Mouse (Mus musculus): ENCODE data around the gene Limk1. TPM values are rescaled to one million over a fixed set of nuclear protein-coding genes. Genes with fewer than 3 reads are reported as not detected.

The Limk1 gene
- 3.7 and 4.1 TPM in 2 replicates for polyA plus RNA-seq (2015; fragmentation: Nextera tagmentation; extraction: Ambion mirVana)

DNA sequence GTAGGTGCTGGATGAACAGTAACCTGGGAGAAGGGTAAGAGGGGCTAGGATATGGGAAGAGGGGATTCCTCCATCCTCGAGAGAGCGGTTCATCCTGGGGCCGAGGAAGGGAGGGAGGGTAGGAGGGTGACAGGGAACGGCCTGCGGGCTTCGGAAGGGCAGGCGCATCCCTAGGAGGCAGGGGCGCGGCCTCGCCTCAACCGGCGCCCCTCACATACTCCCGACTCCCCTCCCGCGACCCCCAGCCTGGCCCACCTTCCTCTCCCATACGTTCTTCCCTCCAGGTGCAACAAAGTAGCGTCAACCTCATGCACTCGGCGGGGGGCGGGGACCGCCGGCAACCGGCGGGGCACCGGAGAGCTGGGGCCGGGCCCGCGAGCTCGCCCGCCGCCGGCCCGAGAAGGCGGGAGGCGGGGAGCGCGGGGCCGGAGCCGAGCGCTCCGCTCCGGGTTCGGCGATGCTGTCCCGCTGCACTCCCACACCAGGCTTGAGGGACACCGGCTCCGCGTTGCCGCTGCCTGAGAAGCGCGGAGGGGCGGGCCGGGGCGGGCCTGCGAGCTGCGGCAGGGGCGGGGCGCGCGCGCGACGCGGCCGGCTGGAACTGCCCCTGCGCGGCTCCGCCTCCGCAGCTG lies at the start of gene Limk1:
Limk1 (minus strand) TSS at position 513 of the 632 bp plus-strand sequence.
- Histone ChIP-seq H3K9me3 (no peaks in the 10 kb centered on the region), H3K36me3 (no peaks in the 10 kb centered on the region)
- ATAC-seq, result peak; percentile 19; the same call in 1 of the 2 replicates

DNA sequence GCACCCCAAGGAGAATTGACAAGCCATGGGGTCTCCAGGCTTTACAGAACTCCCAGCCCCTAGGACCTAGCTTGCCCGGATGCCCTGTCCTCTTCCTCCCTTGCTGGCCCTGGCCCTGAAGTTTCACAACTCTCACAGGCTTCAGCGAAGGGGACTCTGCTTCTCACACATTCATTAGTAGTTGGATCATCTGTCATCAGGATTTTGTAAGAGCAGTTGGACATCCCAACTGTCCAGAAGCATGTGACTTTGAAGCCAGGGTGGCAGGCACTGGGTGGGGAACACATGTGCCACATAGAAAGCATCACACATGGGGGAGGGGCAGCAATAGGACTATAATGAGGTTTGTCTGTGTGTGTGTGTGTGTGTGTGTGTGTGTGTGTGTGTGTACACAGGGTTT lies 46.5 kb upstream of the Limk1 start:
- H3K4me1 ChIP-seq (replicated peaks), result no peaks in the 10 kb centered on the region
- H3K27me3 ChIP-seq (replicated peaks), result no peaks in the 10 kb centered on the region
- H3K4me2 ChIP-seq (replicated peaks), result no peak overlapping the region
- no peaks in the 10 kb centered on the region for H3K9me3 ChIP-seq
- no peak for ATAC-seq
- H3K36me3 ChIP-seq, result no peaks in the 10 kb centered on the region
- no peak overlapping the region for H3K27ac ChIP-seq
- 84% methylated on average over 2 of the region's 2 CpGs for WGBS
- no peak overlapping the region for H3K4me3 ChIP-seq (replicated peaks)
- no peak overlapping the region for H3K9ac ChIP-seq

More for the DNA sequence above, at the start of gene Limk1:
- H3K4me1 ChIP-seq (replicated peaks), result peaks cover 9% of the 10 kb centered on the region; the same call in 1 of the 2 replicates
- peak within 1 kb of the TSS; percentile 83 for H3K4me3 ChIP-seq (replicated peaks)
- peak within 1 kb of the TSS; percentile 96 for H3K4me2 ChIP-seq (replicated peaks)
- no peaks in the 10 kb centered on the region for H3K27me3 ChIP-seq (replicated peaks)
- H3K9ac ChIP-seq, result peak within 1 kb of the TSS; percentile 70
- WGBS, result under 1% methylated on average over 56 of the region's 69 CpGs
- peak within 1 kb of the TSS; percentile 78 for H3K27ac ChIP-seq

GRCm38 (mm10) chr5:134734072-134734471 lies 45.7 kb upstream of the Limk1 start:
- Histone ChIP-seq H3K4me3 (replicated peaks) (no peak overlapping the region), H3K27ac (no peak overlapping the region), H3K9ac (no peak overlapping the region), H3K4me2 (replicated peaks) (no peak overlapping the region), H3K27me3 (replicated peaks) (no peaks in the 10 kb centered on the region), H3K4me1 (replicated peaks) (no peaks in the 10 kb centered on the region), H3K36me3 (no peaks in the 10 kb centered on the region), H3K9me3 (no peaks in the 10 kb centered on the region)
- ATAC-seq, result no peak
- WGBS, result 70% methylated on average over 5 of the region's 5 CpGs

- no peak overlapping the region for H3K4me3 ChIP-seq (replicated peaks)
- WGBS, result 71% methylated on average over 4 of the region's 4 CpGs
- H3K27ac ChIP-seq, result no peak overlapping the region
- H3K4me2 ChIP-seq (replicated peaks), result no peak overlapping the region
- H3K36me3 ChIP-seq, result no peaks in the 10 kb centered on the region
- no peaks in the 10 kb centered on the region for H3K9me3 ChIP-seq
- no peak overlapping the region for H3K9ac ChIP-seq
- ATAC-seq, result no peak
- no peaks in the 10 kb centered on the region for H3K4me1 ChIP-seq (replicated peaks)
- H3K27me3 ChIP-seq (replicated peaks), result no peaks in the 10 kb centered on the region
These were observed 44.8 kb upstream of the Limk1 start for GRCm38 (mm10) chr5:134733241-134733640.

GRCm38 (mm10) chr5:134729124-134729523 lies 40.7 kb upstream of the Limk1 start:
- Histone ChIP-seq H3K4me1 (replicated peaks) (no peaks in the 10 kb centered on the region), H3K4me2 (replicated peaks) (no peak overlapping the region), H3K9ac (no peak overlapping the region), H3K9me3 (no peaks in the 10 kb centered on the region), H3K36me3 (no peaks in the 10 kb centered on the region), H3K4me3 (replicated peaks) (no peak overlapping the region), H3K27me3 (replicated peaks) (no peaks in the 10 kb centered on the region), H3K27ac (no peak overlapping the region)
- WGBS, result 94% methylated on average over 12 of the region's 12 CpGs
- ATAC-seq, result no peak

DNA sequence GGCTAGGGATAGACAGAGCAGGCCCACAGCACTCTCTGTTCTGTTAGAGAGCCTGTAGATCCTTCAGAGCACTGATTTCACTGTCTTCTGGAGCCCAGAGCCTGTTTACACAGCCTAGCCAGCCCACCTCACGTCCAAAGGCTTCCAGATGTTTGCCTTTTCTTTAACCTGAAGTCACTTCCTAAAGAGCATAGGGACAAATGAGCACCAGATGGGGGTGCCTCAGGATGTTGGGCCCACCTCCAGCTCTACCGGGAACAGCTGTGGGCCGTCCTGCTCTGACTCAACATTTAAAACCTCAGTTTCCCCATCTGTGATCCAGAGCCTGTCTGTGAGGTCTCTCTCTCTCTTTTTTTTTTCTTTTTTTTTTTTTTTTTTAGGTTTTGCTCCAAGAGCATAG lies 40.1 kb upstream of the Limk1 start:
- 71% methylated on average over 3 of the region's 3 CpGs for WGBS
- H3K36me3 ChIP-seq, result no peaks in the 10 kb centered on the region
- H3K9ac ChIP-seq, result no peak overlapping the region
- no peaks in the 10 kb centered on the region for H3K9me3 ChIP-seq
- no peak overlapping the region for H3K27ac ChIP-seq
- no peaks in the 10 kb centered on the region for H3K4me1 ChIP-seq (replicated peaks)
- no peak overlapping the region for H3K4me2 ChIP-seq (replicated peaks)
- no peak overlapping the region for H3K4me3 ChIP-seq (replicated peaks)
- H3K27me3 ChIP-seq (replicated peaks), result no peaks in the 10 kb centered on the region
- no peak for ATAC-seq

- Histone ChIP-seq H3K27ac (no peak overlapping the region), H3K27me3 (replicated peaks) (no peaks in the 10 kb centered on the region), H3K9me3 (no peaks in the 10 kb centered on the region), H3K4me2 (replicated peaks) (no peak overlapping the region), H3K4me3 (replicated peaks) (no peak overlapping the region), H3K36me3 (no peaks in the 10 kb centered on the region), H3K4me1 (replicated peaks) (no peaks in the 10 kb centered on the region), H3K9ac (no peak overlapping the region)
- 76% methylated on average over 8 of the region's 8 CpGs for WGBS
- ATAC-seq, result no peak
These were observed 38.7 kb upstream of the Limk1 start for GRCm38 (mm10) chr5:134727001-134727639.

GRCm38 (mm10) chr5:134725299-134725698 lies 36.9 kb upstream of the Limk1 start:
- Histone ChIP-seq H3K27ac (no peak overlapping the region), H3K9ac (no peak overlapping the region), H3K4me2 (replicated peaks) (no peak overlapping the region), H3K4me3 (replicated peaks) (no peak overlapping the region), H3K27me3 (replicated peaks) (no peaks in the 10 kb centered on the region), H3K9me3 (no peaks in the 10 kb centered on the region), H3K36me3 (no peaks in the 10 kb centered on the region), H3K4me1 (replicated peaks) (no peaks in the 10 kb centered on the region)
- WGBS, result 58% methylated on average over 4 of the region's 4 CpGs
- no peak for ATAC-seq

DNA sequence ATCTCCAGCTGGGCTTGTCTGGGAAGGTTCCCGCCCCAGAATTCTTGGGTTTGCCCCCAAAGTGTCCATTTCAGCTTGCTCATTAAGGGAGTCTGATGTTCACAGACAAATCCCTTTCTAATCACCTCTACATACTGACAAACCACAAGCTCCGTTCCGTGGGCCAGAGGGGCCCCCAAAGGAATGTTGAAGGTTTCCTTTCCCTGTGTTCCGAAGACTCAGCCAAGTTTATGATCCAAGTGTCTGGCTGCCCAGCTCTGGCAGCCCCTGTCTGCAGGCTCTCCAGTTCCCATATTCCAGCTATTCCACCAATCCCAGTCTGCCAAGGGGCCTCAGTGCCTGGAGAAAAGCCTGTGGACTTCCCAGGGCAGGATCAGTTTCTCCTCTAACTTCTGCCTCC lies 31.7 kb upstream of the Limk1 start:
- H3K27ac ChIP-seq, result no peak overlapping the region
- H3K4me1 ChIP-seq (replicated peaks), result no peaks in the 10 kb centered on the region
- no peak overlapping the region for H3K4me2 ChIP-seq (replicated peaks)
- H3K27me3 ChIP-seq (replicated peaks), result no peaks in the 10 kb centered on the region
- no peak overlapping the region for H3K4me3 ChIP-seq (replicated peaks)
- WGBS, result 26% methylated on average over 4 of the region's 4 CpGs
- no peaks in the 10 kb centered on the region for H3K9me3 ChIP-seq
- no peaks in the 10 kb centered on the region for H3K36me3 ChIP-seq
- no peak overlapping the region for H3K9ac ChIP-seq
- ATAC-seq, result no peak

DNA sequence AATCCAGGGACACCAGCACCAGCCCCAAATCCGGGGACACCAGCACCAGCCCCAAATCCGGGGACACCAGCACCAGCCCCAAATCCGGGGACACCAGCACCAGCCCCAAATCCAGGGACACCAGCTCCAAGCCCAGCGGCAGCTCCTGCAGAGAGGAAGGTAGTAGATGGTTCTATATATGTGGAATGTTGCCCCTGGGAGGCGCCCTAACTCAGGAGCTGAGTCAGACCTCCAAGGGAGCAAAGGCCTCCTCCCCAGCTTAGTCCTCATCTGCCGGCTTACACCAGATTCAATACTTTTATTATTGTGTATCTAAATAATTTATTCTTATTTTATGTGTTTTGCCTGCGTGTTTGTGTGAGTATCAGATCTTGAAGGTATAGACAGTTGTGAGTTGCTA lies 22.7 kb upstream of the Limk1 start:
- ATAC-seq, result no peak
- H3K9ac ChIP-seq, result no peak overlapping the region
- no peaks in the 10 kb centered on the region for H3K9me3 ChIP-seq
- H3K27ac ChIP-seq, result no peak overlapping the region
- H3K27me3 ChIP-seq (replicated peaks), result no peaks in the 10 kb centered on the region
- no peaks in the 10 kb centered on the region for H3K36me3 ChIP-seq
- H3K4me1 ChIP-seq (replicated peaks), result no peaks in the 10 kb centered on the region
- H3K4me2 ChIP-seq (replicated peaks), result no peak overlapping the region
- 62% methylated on average over 7 of the region's 7 CpGs for WGBS
- H3K4me3 ChIP-seq (replicated peaks), result no peak overlapping the region

- 50% methylated on average over 6 of the region's 6 CpGs for WGBS
- Histone ChIP-seq H3K4me1 (replicated peaks) (no peaks in the 10 kb centered on the region; the same call in 1 of the 2 replicates), H3K36me3 (no peaks in the 10 kb centered on the region), H3K9me3 (no peaks in the 10 kb centered on the region), H3K4me3 (replicated peaks) (no peak overlapping the region), H3K4me2 (replicated peaks) (no peak overlapping the region), H3K27ac (no peak overlapping the region), H3K9ac (no peak overlapping the region), H3K27me3 (replicated peaks) (no peaks in the 10 kb centered on the region)
- no peak for ATAC-seq
These were observed 20.9 kb upstream of the Limk1 start for GRCm38 (mm10) chr5:134709275-134709674.

DNA sequence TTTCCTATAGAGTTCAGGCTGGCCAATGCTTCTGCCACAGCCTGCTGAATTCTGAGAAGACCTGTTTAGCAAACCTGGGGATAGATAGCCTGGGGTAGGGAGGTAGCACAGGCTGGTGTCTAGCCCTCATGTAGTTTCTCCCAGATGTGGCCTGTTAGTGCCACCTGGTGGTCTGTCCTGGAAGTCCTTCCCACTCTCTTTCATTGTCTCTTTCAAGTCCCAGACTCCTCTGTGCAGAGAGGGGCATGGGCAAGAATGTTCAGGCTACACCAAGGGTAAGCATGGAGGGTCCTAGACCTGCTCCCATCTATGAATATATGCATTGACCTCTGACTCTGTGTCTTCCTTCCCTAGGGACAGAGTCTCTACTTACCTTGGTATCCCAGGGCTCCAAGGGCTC lies 15.8 kb upstream of the Limk1 start:
- H3K4me3 ChIP-seq (replicated peaks), result no peak overlapping the region
- H3K27ac ChIP-seq, result no peak overlapping the region
- H3K4me2 ChIP-seq (replicated peaks), result no peak overlapping the region
- H3K36me3 ChIP-seq, result no peaks in the 10 kb centered on the region
- H3K9me3 ChIP-seq, result no peaks in the 10 kb centered on the region
- H3K9ac ChIP-seq, result no peak overlapping the region
- H3K27me3 ChIP-seq (replicated peaks), result no peaks in the 10 kb centered on the region
- peak; percentile 63 for ATAC-seq
- H3K4me1 ChIP-seq (replicated peaks), result no peaks in the 10 kb centered on the region; the same call in 1 of the 2 replicates

DNA sequence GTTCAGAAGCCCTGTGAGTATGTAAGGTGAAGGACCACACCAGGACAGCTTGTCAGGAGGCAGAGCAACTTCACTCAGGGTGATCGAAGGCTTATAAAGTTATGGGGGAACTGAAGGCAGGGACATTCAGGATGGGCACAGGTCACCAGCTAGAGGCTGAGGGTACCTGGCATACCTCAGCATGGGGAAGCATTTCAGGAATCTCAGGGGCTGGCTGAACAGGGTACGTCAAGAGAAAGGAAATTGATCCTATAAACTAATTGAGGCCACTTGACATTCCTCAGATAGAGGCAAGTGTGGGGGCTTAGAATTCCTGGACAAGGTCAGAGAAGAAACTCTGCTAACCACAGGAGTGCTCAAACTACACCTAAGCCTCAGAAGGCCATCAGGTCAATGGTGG lies 7.1 kb upstream of the Limk1 start:
- ATAC-seq, result no peak
- 45% methylated on average over 2 of the region's 2 CpGs for WGBS

More for the DNA sequence above, 7.1 kb upstream of the Limk1 start:
- no peak overlapping the region for H3K27ac ChIP-seq
- no peak overlapping the region for H3K4me2 ChIP-seq (replicated peaks)
- H3K36me3 ChIP-seq, result no peaks in the 10 kb centered on the region
- H3K9me3 ChIP-seq, result no peaks in the 10 kb centered on the region
- no peak overlapping the region for H3K9ac ChIP-seq
- H3K4me1 ChIP-seq (replicated peaks), result no peaks in the 10 kb centered on the region
- no peak overlapping the region for H3K4me3 ChIP-seq (replicated peaks)
- H3K27me3 ChIP-seq (replicated peaks), result no peaks in the 10 kb centered on the region
